ENCODE assay signal across 8 mouse cellular contexts in the genomic region with DNA sequence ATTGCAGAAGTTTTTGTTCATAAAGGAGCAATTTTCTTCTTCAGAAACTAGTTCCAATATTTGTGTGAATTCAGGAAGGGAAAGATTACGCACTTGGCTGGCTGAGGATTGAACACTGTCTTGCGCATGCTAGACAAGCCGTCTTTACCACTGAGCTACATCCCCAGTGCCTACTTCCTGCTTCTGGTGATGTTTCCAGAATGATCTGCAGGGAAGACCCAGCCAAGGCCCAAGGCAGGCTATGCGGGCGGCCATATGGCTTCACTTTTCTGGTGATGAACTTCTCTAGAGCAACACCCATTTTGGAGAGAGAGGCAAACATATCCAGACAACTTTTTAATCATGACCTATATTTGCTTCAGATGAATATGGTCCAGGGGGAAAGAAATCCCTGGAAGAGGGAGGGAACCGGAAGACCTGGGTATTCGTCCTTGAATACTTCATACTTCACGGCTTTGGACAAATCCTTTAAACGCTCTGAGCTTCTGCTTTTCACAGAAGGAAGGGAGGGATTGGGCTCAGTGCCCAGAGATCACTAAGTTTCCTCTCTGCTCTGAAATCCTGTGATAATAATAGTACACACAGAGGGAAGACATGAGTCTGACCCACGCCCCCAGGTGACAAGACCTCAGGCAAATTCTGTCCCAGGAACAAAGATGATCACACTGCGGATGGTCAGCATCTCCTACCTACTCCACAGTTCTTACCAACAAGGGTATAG. TPM values are rescaled to one million over a fixed set of nuclear protein-coding genes. Genes with fewer than 3 reads are reported as not detected.
DNase-seq lines count a peak whose midpoint lies in the region; ATAC-seq lines count a peak whose summit lies in the region.

No protein-coding gene starts in this region.

- no peak overlapping the region for H3K9ac ChIP-seq in limb, embryonic 15.5 days
- H3K9ac ChIP-seq in forebrain, embryonic 11.5 days (ENCODE audit: low read length): no peak overlapping the region

- WGBS in limb, embryonic 15.5 days: 62% methylated on average over 11 of the region's 11 CpGs
- WGBS in forebrain, embryonic 11.5 days: 91% methylated on average over 11 of the region's 11 CpGs

- DNase-seq in left cerebral cortex, postnatal 10 days (ENCODE audit: extremely low spot score in 1 of 2, low spot score in 2 of 2): peak; percentile 40 to 74
- DNase-seq in left cerebral cortex, adult 8-10 months (ENCODE audit: low spot score in 2 of 2): no peak
- peak; percentile 30 to 58 for DNase-seq in gastrocnemius, postnatal 4 days (ENCODE audit: low spot score in 2 of 2)
- DNase-seq in B cell, adult 2 months: no peak
- DNase-seq in forebrain, embryonic 11.5 days (ENCODE audit: low spot score): no peak
- DNase-seq in c-Kit-positive CD71-positive TER-119-positive erythroid progenitor cells, embryonic 14.5 days (ENCODE audit: low spot score): no peak

- H3K27ac ChIP-seq in brown adipose tissue, adult 24 weeks (replicated peaks; ENCODE audit: low read depth, low read length): peak overlapping the region; percentile 26; the same call in 1 of the 2 replicates
- H3K27ac ChIP-seq in limb, embryonic 15.5 days: peak overlapping the region; percentile 27
- no peak overlapping the region for H3K27ac ChIP-seq in forebrain, embryonic 11.5 days (ENCODE audit: low read depth, low read length)

- H3K27me3 ChIP-seq in limb, embryonic 15.5 days: no peaks in the 10 kb centered on the region
- no peaks in the 10 kb centered on the region for H3K27me3 ChIP-seq in forebrain, embryonic 11.5 days (ENCODE audit: control insufficient read depth, insufficient read depth, low read length)

- no peak for ATAC-seq in limb, embryonic 15.5 days (ENCODE audit: insufficient number of reproducible peaks, low FRiP score, low TSS enrichment, low read depth)
- no peak for ATAC-seq in forebrain, embryonic 11.5 days (replicated peaks; ENCODE audit: low FRiP score)

- H3K36me3 ChIP-seq in limb, embryonic 15.5 days: no peaks in the 10 kb centered on the region
- H3K36me3 ChIP-seq in forebrain, embryonic 11.5 days (ENCODE audit: control insufficient read depth, insufficient read depth, low read length): no peaks in the 10 kb centered on the region

- peaks cover 19% of the 10 kb centered on the region for H3K4me1 ChIP-seq in brown adipose tissue, adult 24 weeks (ENCODE audit: control insufficient read depth, insufficient read depth, insufficient read length, low read length)
- peaks cover 24% of the 10 kb centered on the region for H3K4me1 ChIP-seq in limb, embryonic 15.5 days
- no peaks in the 10 kb centered on the region for H3K4me1 ChIP-seq in forebrain, embryonic 11.5 days (replicated peaks; ENCODE audit: control insufficient read depth, insufficient read depth, low read length)

- H3K9me3 ChIP-seq in limb, embryonic 15.5 days: no peaks in the 10 kb centered on the region
- H3K9me3 ChIP-seq in forebrain, embryonic 11.5 days (ENCODE audit: control insufficient read depth, low read length): no peaks in the 10 kb centered on the region

- intact Hi-C loops in left cerebral cortex, postnatal 10 days (cut with DNase I): no loop called here

- no peak overlapping the region for H3K4me2 ChIP-seq in limb, embryonic 15.5 days
- H3K4me2 ChIP-seq in forebrain, embryonic 11.5 days (ENCODE audit: low read depth, low read length, severe bottlenecking): no peak overlapping the region

- no peak overlapping the region for H3K4me3 ChIP-seq in brown adipose tissue, adult 24 weeks (ENCODE audit: insufficient read depth, low read depth, low read length)
- no peak overlapping the region for H3K4me3 ChIP-seq in limb, embryonic 15.5 days
- H3K4me3 ChIP-seq in forebrain, embryonic 11.5 days (ENCODE audit: low read depth, low read length): no peak overlapping the region

RNA-seq across cellular contexts. Expression of a gene that starts 38.9 kb away (rescaled TPM):
- 10 to 100 TPM; 30.4 to 31.7 TPM for total RNA-seq in left cerebral cortex, postnatal 10 days (2021)
- 10 to 100 TPM; 19.9 to 23.9 (median 21.7) TPM for total RNA-seq in left cerebral cortex, adult 8-10 months (2022)
- 0.87 and 1.0 TPM in 2 replicates for polyA plus RNA-seq in brown adipose tissue, adult 24 weeks (2012; ENCODE audit: insufficient read depth, insufficient read length, missing spikeins)
- total RNA-seq in gastrocnemius, postnatal 4 days (2021): 1 to 10 TPM; 5.3 to 5.6 TPM
- polyA plus RNA-seq in limb, embryonic 15.5 days (2015; fragmentation: Nextera tagmentation; extraction: Ambion mirVana): 6.8 and 7.5 TPM in 2 replicates
- polyA plus RNA-seq in forebrain, embryonic 11.5 days (2014; fragmentation: Nextera tagmentation; extraction: Ambion mirVana): 7.4 and 8.3 TPM in 2 replicates

Comparison
In these comparisons a context has a peak if more than half of its experiments do, and no peak if none do; other contexts are left out.
1. DNase-seq: peak in left cerebral cortex, postnatal 10 days (2 of 2) and gastrocnemius, postnatal 4 days (2 of 2); none in left cerebral cortex, adult 8-10 months (0 of 2), B cell, adult 2 months (0 of 2), forebrain, embryonic 11.5 days (single experiment) and c-Kit-positive CD71-positive TER-119-positive erythroid progenitor cells, embryonic 14.5 days (single experiment).